Mouse (Mus musculus) midbrain, embryonic 16.5 days (tissue): Measurements from ENCODE around the gene Gm20449. TPM values are rescaled to one million over a fixed set of nuclear protein-coding genes. Genes with fewer than 3 reads are reported as not detected.
"Not testable (repeated sequence)": the region's sequence is repeated elsewhere in the genome, so short reads cannot be mapped to it uniquely, and the experiment has no call there.

ENCODE experiments used
- ATAC-seq: fragments of 200-750 bp; cut with Nextera tagmentation; 2 replicates; pipeline ENCODE4 v1.8.0; 2017; ENCODE audit warnings: moderate TSS enrichment
- H3K27ac ChIP-seq: fragments of 300-500 bp; sonication (generic); 2 replicates; pipeline ENCODE4 v1.5.1; 2014; ENCODE audit warnings: mild to moderate bottlenecking, low read length, mixed read lengths
- H3K27me3 ChIP-seq: fragments of 300-500 bp; sonication (generic); 2 replicates; pipeline ENCODE4 v1.6.1; 2014; ENCODE audit warnings: low read depth, low read length, mixed read lengths; ENCODE audit not compliant: control insufficient read depth, insufficient read depth
- H3K36me3 ChIP-seq: fragments of 300-500 bp; sonication (generic); 2 replicates; pipeline ENCODE4 v1.6.1; 2014; ENCODE audit warnings: mild to moderate bottlenecking, low read length, moderate library complexity, mixed read lengths; ENCODE audit not compliant: control insufficient read depth, insufficient read depth
- H3K4me1 ChIP-seq: fragments of 300-500 bp; sonication (generic); 2 replicates; pipeline ENCODE4 v1.6.1; 2014; ENCODE audit warnings: mild to moderate bottlenecking, low read length, mixed read lengths; ENCODE audit not compliant: control insufficient read depth, insufficient read depth
- H3K4me2 ChIP-seq: fragments of 300-500 bp; sonication (generic); 2 replicates; pipeline ENCODE4 v1.6.1; 2014; ENCODE audit warnings: mild to moderate bottlenecking, low read length, mixed read lengths
- H3K4me3 ChIP-seq: fragments of 300-500 bp; sonication (generic); 2 replicates; pipeline ENCODE4 v1.5.1; 2014; ENCODE audit warnings: low read depth, mild to moderate bottlenecking, low read length, moderate library complexity, mixed read lengths
- H3K9ac ChIP-seq: fragments of 300-500 bp; sonication (generic); 2 replicates; pipeline ENCODE4 v1.6.1; 2014; ENCODE audit warnings: low read depth, low read length, mixed read lengths
- H3K9me3 ChIP-seq: fragments of 300-500 bp; sonication (generic); replicated peaks from 2 replicates; pipeline ENCODE4 v1.6.1; 2014; ENCODE audit warnings: mild to moderate bottlenecking, low read length, mixed read lengths; ENCODE audit not compliant: control insufficient read depth, poor library complexity, severe bottlenecking
- WGBS: fragments of 180-500 bp; shearing (Covaris S2); extraction: QIAGEN DNeasy Blood & Tissue Kit; methylation state at CpG from one replicate; pipeline ENCODE4 v1.1.7; 2014; 5-methylcytosine and 5-hydroxymethylcytosine counted together
- polyA plus RNA-seq: library from polyadenylated mRNA; unstranded; fragments of >200 nt; fragmentation: Nextera tagmentation; extraction: Ambion mirVana; gene quantifications from 2 replicates; pipeline ENCODE4 v1.2.1, GENCODE M21; 2015

The Gm20449 gene
- polyA plus RNA-seq, 1 experiment from 2014 or later: 0.24 TPM

GRCm38 (mm10) chr7:41451864-41452263 lies 47.4 kb downstream of the Gm20449 start:
- no peak overlapping the region for H3K27ac ChIP-seq
- H3K9ac ChIP-seq: peak overlapping the region; percentile 46; the same call in 1 of the 2 replicates
- H3K36me3 ChIP-seq: no peaks in the 10 kb centered on the region
- no peaks in the 10 kb centered on the region for H3K4me1 ChIP-seq
- H3K9me3 ChIP-seq: peaks cover 9% of the 10 kb centered on the region
- H3K27me3 ChIP-seq: no peaks in the 10 kb centered on the region
- ATAC-seq: no peak
- 4% methylated on average over 10 of the region's 10 CpGs for WGBS
- peak overlapping the region; percentile 14; the same call in 1 of the 2 replicates for H3K4me3 ChIP-seq
- peak overlapping the region; percentile 39 for H3K4me2 ChIP-seq

DNA sequence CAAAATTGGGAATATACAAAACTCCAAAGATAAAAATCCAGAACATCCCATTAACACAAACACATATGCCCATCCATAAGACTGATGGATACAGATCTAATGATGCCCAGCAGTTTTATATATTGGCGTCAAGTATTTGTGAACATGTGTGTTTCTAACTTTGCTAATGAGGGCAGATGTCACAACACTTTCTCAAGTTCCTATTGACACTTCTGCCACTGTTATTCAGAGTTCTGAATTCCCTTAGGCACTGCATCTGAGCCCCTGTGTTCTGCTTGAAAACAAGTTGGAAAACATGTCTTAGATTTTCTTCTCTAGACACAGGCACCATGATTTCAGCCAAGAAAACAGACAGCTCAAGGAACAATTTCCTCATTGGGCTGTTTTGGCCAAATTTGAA lies 50.6 kb downstream of the Gm20449 start, which contains the start of gene Vmn2r57:
Gene Vmn2r57, minus strand, starts transcription at position 101 of the 400 bp plus-strand sequence.
- H3K4me2 ChIP-seq, ATAC-seq, H3K9ac ChIP-seq, H3K27me3 ChIP-seq, H3K9me3 ChIP-seq, H3K4me1 ChIP-seq, H3K27ac ChIP-seq, H3K36me3 ChIP-seq, H3K4me3 ChIP-seq: not testable (repeated sequence)
- WGBS: 76% methylated on average over 1 of the region's 1 CpGs

DNA sequence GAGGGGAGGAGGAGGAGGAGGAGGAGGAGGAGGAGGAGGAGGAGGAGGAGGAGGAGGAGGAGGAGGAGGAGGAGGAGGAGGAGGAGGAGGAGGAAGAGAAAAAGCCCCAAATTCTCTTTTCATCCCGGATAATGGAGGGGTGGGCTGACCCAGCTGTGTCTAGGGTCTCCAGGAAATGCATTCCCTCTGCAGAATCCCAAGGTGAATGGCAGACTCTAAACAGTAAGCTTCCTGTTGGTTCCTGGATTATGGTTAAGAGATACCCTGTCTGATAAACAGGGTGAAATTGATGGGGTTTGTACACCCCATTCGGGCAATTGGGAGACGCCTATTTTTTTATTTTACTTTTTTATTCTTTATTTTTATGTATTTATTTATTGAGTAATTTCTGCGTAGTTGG lies 105.1 kb downstream of the Gm20449 start:
- Histone ChIP-seq H3K4me3 (peak overlapping the region; percentile 19; the same call in 1 of the 2 replicates), H3K4me1 (no peaks in the 10 kb centered on the region), H3K9me3 (no peaks in the 10 kb centered on the region), H3K9ac (no peak overlapping the region), H3K27me3 (no peaks in the 10 kb centered on the region), H3K4me2 (peak overlapping the region; percentile 44), H3K27ac (no peak overlapping the region), H3K36me3 (no peaks in the 10 kb centered on the region)
- WGBS: 74% methylated on average over 4 of the region's 4 CpGs
- ATAC-seq: 0 out of 2 replicates have a peak, but pooled peaks have one; percentile 32

DNA sequence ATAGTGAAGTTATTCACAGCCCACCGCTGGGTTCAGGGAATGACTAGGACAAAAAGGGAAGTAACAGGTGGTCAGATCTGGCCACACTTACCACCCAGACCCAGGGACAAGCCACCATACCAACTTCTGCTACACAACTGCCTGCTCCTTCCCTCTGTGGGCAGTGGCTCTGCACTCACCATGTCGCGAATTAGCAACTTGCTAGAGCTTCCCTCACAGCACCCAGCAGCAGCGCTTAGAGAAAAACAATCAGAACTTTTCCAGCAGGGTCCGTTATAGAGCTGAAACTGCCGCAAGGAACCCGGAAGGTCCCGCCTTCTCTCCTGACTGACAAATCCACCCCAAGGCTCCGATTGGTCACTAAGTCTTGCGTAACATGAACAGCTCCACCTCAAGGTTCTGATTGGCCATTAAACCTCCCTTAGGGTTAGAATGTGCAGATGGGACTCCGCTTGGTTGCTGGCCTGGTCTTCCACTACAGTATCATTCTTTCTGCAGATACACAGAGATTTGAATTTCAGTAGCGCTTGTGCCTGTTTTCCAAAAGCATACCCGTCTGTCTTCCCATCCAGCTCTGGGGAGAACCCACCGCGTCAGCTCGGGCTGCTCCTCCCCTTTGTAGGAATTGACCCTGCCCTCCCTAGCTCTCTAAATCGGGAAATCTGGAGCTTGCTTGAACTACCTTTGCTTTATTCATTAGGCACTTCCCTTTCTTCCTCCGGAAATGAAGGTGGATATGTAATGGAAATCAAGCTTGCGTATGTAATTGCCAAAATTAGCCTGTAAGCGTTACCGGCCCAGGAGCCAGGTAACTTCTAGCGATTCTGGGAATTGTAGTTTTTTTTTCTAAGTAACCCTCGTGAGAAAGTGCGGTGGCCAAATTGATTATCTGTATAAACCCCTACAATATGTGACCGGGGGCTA lies 105.9 kb downstream of the Gm20449 start, which contains the start of gene AI987944:
Gene AI987944, minus strand, starts transcription at position 332 of the 924 bp plus-strand sequence.
- WGBS: under 1% methylated on average over 25 of the region's 25 CpGs
- H3K9me3 ChIP-seq: no peaks in the 10 kb centered on the region
- peak within 1 kb of the TSS; percentile 64 for H3K4me2 ChIP-seq
- ATAC-seq: peak; percentile 99
- no peaks in the 10 kb centered on the region for H3K4me1 ChIP-seq
- peak within 1 kb of the TSS; percentile 62 for H3K4me3 ChIP-seq
- no peaks in the 10 kb centered on the region for H3K27me3 ChIP-seq
- peak within 1 kb of the TSS; percentile 62 for H3K9ac ChIP-seq
- H3K36me3 ChIP-seq: no peaks in the 10 kb centered on the region
- H3K27ac ChIP-seq: peak within 1 kb of the TSS; percentile 78

Other genes with a start within 250 kb of the Gm20449 start
- gene AI987944, start 106.0 kb downstream of the Gm20449 start, polyA plus RNA-seq: 8.1 and 8.7 TPM in 2 replicates
- gene Vmn2r57, start 50.7 kb downstream of the Gm20449 start, polyA plus RNA-seq: 0.74 and 0.77 TPM in 2 replicates
- gene AW146154, start 473 bp upstream of the Gm20449 start, polyA plus RNA-seq: 4.4 and 5.3 TPM in 2 replicates
- gene Gm6871, start 74.2 kb upstream of the Gm20449 start, polyA plus RNA-seq: not detected in 2 replicates
- 15.6 and 16.5 TPM in 2 replicates for gene 2610021A01Rik, start 99.8 kb upstream of the Gm20449 start, polyA plus RNA-seq
- 25.0 and 25.5 TPM in 2 replicates for gene Zfp788, start 133.8 kb upstream of the Gm20449 start, polyA plus RNA-seq